Comparison of ENCODE assay signal across 8 mouse cellular contexts in genomic region chr11:96969280-96969722, GRCm38 (mm10). TPM values are rescaled to one million over a fixed set of nuclear protein-coding genes. Genes with fewer than 3 reads are reported as not detected.
DNase-seq lines count a peak whose midpoint lies in the region; ATAC-seq and TF ChIP-seq lines count a peak whose summit lies in the region.

No protein-coding gene starts in this region.

- H3K36me3 ChIP-seq in neural tube, embryonic 12.5 days = no peaks in the 10 kb centered on the region

- intact Hi-C loops in left cerebral cortex, adult 2 months (cut with DNase I) = no loop called here
- intact Hi-C loops in left cerebral cortex, postnatal 36 days (cut with DNase I) = no loop called here

- 0 out of 2 replicates have a peak overlapping the region, but pooled peaks have one; percentile 14 for H3K9ac ChIP-seq in neural tube, embryonic 12.5 days

- no peak for DNase-seq in left cerebral cortex, adult 2 months (ENCODE audit: extremely low spot score in 1 of 2, low spot score in 2 of 2)
- DNase-seq in left cerebral cortex, postnatal 36 days (ENCODE audit: low spot score in 2 of 2) = no peak
- DNase-seq in heart, postnatal 4 days = peak; percentile 50
- no peak for DNase-seq in thymus, postnatal 0 days (ENCODE audit: low spot score)
- DNase-seq in layer of hippocampus, adult 8-10 months (ENCODE audit: low spot score in 2 of 2) = no peak
- no peak for DNase-seq in urinary bladder, postnatal 25 days (ENCODE audit: low spot score)

- no peak for ATAC-seq in neural tube, embryonic 12.5 days (ENCODE audit: low FRiP score, low read depth)

- no peak for TF ChIP-seq CTCF in left cerebral cortex, adult 2 months (IDR thresholded peaks at IDR 0.05)
- TF ChIP-seq CTCF in embryonic fibroblast, embryonic 13.5 days (IDR thresholded peaks at IDR 0.05; ENCODE audit: borderline replicate concordance, insufficient read depth, low read length) = no peak

- peaks cover 40% of the 10 kb centered on the region for H3K4me1 ChIP-seq in embryonic fibroblast, embryonic 13.5 days (ENCODE audit: control insufficient read depth, insufficient read depth, low read length)
- peaks cover 9% of the 10 kb centered on the region; the same call in 1 of the 2 replicates for H3K4me1 ChIP-seq in neural tube, embryonic 12.5 days

- H3K4me3 ChIP-seq in left cerebral cortex, adult 2 months = no peak overlapping the region
- H3K4me3 ChIP-seq in embryonic fibroblast, embryonic 13.5 days (ENCODE audit: insufficient read depth, low read length) = no peak overlapping the region
- H3K4me3 ChIP-seq in neural tube, embryonic 12.5 days = no peak overlapping the region

- 84% methylated on average over 5 of the region's 5 CpGs for WGBS in neural tube, embryonic 12.5 days

- peak overlapping the region; percentile 68 for H3K27ac ChIP-seq in left cerebral cortex, adult 2 months
- H3K27ac ChIP-seq in embryonic fibroblast, embryonic 13.5 days (ENCODE audit: insufficient read depth, low read length) = peak overlapping the region; percentile 97
- H3K27ac ChIP-seq in neural tube, embryonic 12.5 days = no peak overlapping the region

- no peak for TF ChIP-seq POLR2A in embryonic fibroblast, embryonic 13.5 days (IDR thresholded peaks at IDR 0.05; ENCODE audit: low read depth, low read length)

- H3K4me2 ChIP-seq in neural tube, embryonic 12.5 days (replicated peaks) = no peak overlapping the region

- H3K27me3 ChIP-seq in neural tube, embryonic 12.5 days (replicated peaks) = no peaks in the 10 kb centered on the region

- no peaks in the 10 kb centered on the region for H3K9me3 ChIP-seq in neural tube, embryonic 12.5 days

RNA-seq across cellular contexts. Expression of gene Sp2, which starts 13.5 kb away (rescaled TPM):
- 10 to 100 TPM; 12.6 to 15.2 TPM for total RNA-seq in left cerebral cortex, adult 2 months (2021)
- total RNA-seq in left cerebral cortex, postnatal 36 days (2021) = 10 to 100 TPM; 13.1 to 14.5 TPM
- polyA plus RNA-seq in embryonic fibroblast, embryonic 13.5 days (2011; ENCODE audit: insufficient read length, low read depth, missing spikeins) = 11.9 and 12.3 TPM in 2 replicates
- 10 to 100 TPM; 18.8 to 19.3 TPM for total RNA-seq in heart, postnatal 4 days (2021)
- 19.3 and 20.4 TPM in 2 replicates for polyA plus RNA-seq in neural tube, embryonic 12.5 days (2016; fragmentation: Nextera tagmentation; extraction: Ambion mirVana)
- 19.2 and 21.9 TPM in 2 replicates for polyA plus RNA-seq in thymus, postnatal 0 days (2015; fragmentation: Nextera tagmentation; extraction: Ambion mirVana)
- total RNA-seq in layer of hippocampus, adult 8-10 months (2022) = 10 to 100 TPM in 3 of 4 experiments, 1 to 10 TPM in 1; 9.6 to 14.2 (median 11.8) TPM

RNA-seq across cellular contexts. Expression of gene Pnpo, which starts 25.5 kb away (rescaled TPM):
- total RNA-seq in left cerebral cortex, adult 2 months (2021) = 10 to 100 TPM; 40.0 to 40.2 TPM
- 10 to 100 TPM; 36.1 to 43.1 TPM for total RNA-seq in left cerebral cortex, postnatal 36 days (2021)
- 6.8 and 8.3 TPM in 2 replicates for polyA plus RNA-seq in embryonic fibroblast, embryonic 13.5 days (2011; ENCODE audit: insufficient read length, low read depth, missing spikeins)
- total RNA-seq in heart, postnatal 4 days (2021) = 10 to 100 TPM; 10.6 to 16.7 TPM
- polyA plus RNA-seq in neural tube, embryonic 12.5 days (2016; fragmentation: Nextera tagmentation; extraction: Ambion mirVana) = 18.3 and 18.9 TPM in 2 replicates
- 39.0 and 39.5 TPM in 2 replicates for polyA plus RNA-seq in thymus, postnatal 0 days (2015; fragmentation: Nextera tagmentation; extraction: Ambion mirVana)
- total RNA-seq in layer of hippocampus, adult 8-10 months (2022) = 10 to 100 TPM; 38.1 to 41.5 (median 39.6) TPM

RNA-seq across cellular contexts. Expression of gene Prr15l, which starts 41.4 kb away (rescaled TPM):
- total RNA-seq in left cerebral cortex, adult 2 months (2021) = not detected
- not detected for total RNA-seq in left cerebral cortex, postnatal 36 days (2021)
- polyA plus RNA-seq in embryonic fibroblast, embryonic 13.5 days (2011; ENCODE audit: insufficient read length, low read depth, missing spikeins) = not detected in 2 replicates
- under 1 TPM; 0.32 to 0.36 TPM for total RNA-seq in heart, postnatal 4 days (2021)
- 0.05 and 0.61 TPM in 2 replicates for polyA plus RNA-seq in neural tube, embryonic 12.5 days (2016; fragmentation: Nextera tagmentation; extraction: Ambion mirVana)
- polyA plus RNA-seq in thymus, postnatal 0 days (2015; fragmentation: Nextera tagmentation; extraction: Ambion mirVana) = 1.0 and 1.5 TPM in 2 replicates
- total RNA-seq in layer of hippocampus, adult 8-10 months (2022) = not detected

RNA-seq across cellular contexts. Expression of gene Sp6, which starts 43.9 kb away (rescaled TPM):
- total RNA-seq in left cerebral cortex, adult 2 months (2021) = 1 to 10 TPM in 1 of 2 experiments, under 1 TPM in 1; 0.91 to 1.8 TPM
- 1 to 10 TPM; 2.2 to 2.5 TPM for total RNA-seq in left cerebral cortex, postnatal 36 days (2021)
- polyA plus RNA-seq in embryonic fibroblast, embryonic 13.5 days (2011; ENCODE audit: insufficient read length, low read depth, missing spikeins) = 0.33 and 0.35 TPM in 2 replicates
- not detected for total RNA-seq in heart, postnatal 4 days (2021)
- 0.23 and 0.34 TPM in 2 replicates for polyA plus RNA-seq in neural tube, embryonic 12.5 days (2016; fragmentation: Nextera tagmentation; extraction: Ambion mirVana)
- polyA plus RNA-seq in thymus, postnatal 0 days (2015; fragmentation: Nextera tagmentation; extraction: Ambion mirVana) = 1.7 TPM in 2 replicates
- total RNA-seq in layer of hippocampus, adult 8-10 months (2022) = 1 to 10 TPM in 3 of 4 experiments, under 1 TPM in 1; 0.83 to 1.7 (median 1.5) TPM

RNA-seq across cellular contexts. Expression of gene Cdk5rap3, which starts 53.0 kb away (rescaled TPM):
- total RNA-seq in left cerebral cortex, adult 2 months (2021) = 10 to 100 TPM; 28.6 to 30.0 TPM
- 10 to 100 TPM; 30.3 to 31.5 TPM for total RNA-seq in left cerebral cortex, postnatal 36 days (2021)
- polyA plus RNA-seq in embryonic fibroblast, embryonic 13.5 days (2011; ENCODE audit: insufficient read length, low read depth, missing spikeins) = 47.6 and 55.7 TPM in 2 replicates
- 10 to 100 TPM; 34.6 to 35.6 TPM for total RNA-seq in heart, postnatal 4 days (2021)
- polyA plus RNA-seq in neural tube, embryonic 12.5 days (2016; fragmentation: Nextera tagmentation; extraction: Ambion mirVana) = 99.3 and 103 TPM in 2 replicates
- 105 and 116 TPM in 2 replicates for polyA plus RNA-seq in thymus, postnatal 0 days (2015; fragmentation: Nextera tagmentation; extraction: Ambion mirVana)
- 10 to 100 TPM; 33.9 to 49.1 (median 44.8) TPM for total RNA-seq in layer of hippocampus, adult 8-10 months (2022)
